Mouse (Mus musculus) myocyte (in vitro differentiated cells): Measurements from ENCODE around the gene Fhad1.

Experiments
- POLR2A ChIP-seq: IDR thresholded peaks from one replicate; pipeline ENCODE4 v1.6.1; 2011; ENCODE audit warnings: low read depth, mild to moderate bottlenecking, control low read depth, moderate library complexity; ENCODE audit not compliant: insufficient read length
- USF1 ChIP-seq: IDR thresholded peaks from one replicate; pipeline ENCODE4 v1.6.1; 2011; ENCODE audit warnings: low read depth, mild to moderate bottlenecking, control low read depth, moderate library complexity

DNA sequence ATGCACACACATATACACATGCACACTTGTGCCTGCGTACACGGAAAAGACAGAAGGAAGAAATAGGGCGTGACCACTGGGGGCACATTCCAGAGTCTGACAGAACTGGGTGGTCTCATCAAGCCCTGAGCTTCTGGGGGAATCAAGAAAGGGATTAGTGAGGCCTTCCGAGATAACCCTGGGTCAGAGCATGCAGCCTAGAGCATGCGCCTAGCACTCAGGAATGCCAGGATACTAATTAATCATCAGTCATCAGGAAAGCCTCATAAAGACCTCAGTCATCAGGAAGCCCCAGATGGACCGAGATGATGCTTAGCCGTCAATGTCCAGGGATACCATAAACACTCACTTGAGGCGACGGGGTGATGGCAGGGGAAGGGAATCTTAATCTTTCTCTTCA lies 135.0 kb downstream of the Fhad1 start:
- TF ChIP-seq POLR2A (no peak), USF1 (no peak)
